Mouse (Mus musculus) right cerebral cortex, postnatal 4 days (tissue): ENCODE results near the gene Maats1.

Experiments
- DNase-seq: peaks from one replicate; pipeline ENCODE4 v3.0.0-alpha.2; 2022

Gene Maats1

DNA sequence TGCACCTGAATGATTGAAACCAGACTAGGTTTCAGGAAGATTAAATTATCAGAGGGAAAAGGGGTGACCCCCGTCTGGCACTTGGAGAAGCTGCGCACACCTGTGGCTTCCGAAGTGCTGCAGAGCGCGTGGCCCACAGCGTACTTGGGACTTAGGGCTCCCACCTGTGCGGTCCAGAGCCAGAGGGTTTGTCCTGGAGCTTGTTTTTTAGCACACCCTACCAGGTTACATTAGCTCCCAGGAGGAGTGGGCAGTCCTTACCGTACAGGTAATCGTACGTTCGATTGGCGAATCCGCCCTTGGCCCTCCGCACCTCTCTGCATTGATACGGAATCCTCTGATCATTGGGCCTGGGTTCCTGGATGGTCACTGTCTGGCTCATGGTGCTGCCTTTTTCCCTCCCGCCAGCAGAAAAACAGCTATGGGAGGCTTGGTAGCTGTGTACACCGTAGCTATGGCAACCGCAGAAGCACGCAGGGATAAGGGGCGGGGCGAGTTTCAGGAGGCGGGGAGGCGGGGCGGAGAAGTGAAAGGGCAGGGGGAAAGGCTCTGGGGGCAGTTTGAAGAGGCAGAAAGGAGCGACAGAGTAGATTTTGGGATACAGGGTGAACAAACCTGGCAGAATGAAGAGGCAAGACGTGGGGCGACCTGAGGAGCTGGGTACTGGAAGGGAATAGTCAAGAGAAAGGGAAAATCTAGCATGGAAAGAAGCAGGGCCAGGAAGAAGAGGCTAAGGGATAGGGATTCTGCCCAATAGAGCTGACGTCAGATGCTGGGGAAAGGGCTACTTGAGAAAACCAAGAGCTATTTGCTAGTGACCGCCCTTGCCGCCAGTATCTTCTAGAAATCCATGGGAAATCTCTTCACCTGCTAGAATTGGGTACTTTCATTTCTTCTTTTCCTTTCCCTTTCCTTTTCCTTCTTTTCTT, at the start of gene Maats1:
Gene Maats1, minus strand, starts transcription at position 748 of the 929 bp plus-strand sequence.
- DNase-seq = peak; percentile 71

- no peak for DNase-seq
These were observed 48.4 kb upstream of the Maats1 start for GRCm38 (mm10) chr16:38390322-38390721.

- no peak for DNase-seq
These were observed 47.4 kb upstream of the Maats1 start for GRCm38 (mm10) chr16:38389284-38389893.

DNA sequence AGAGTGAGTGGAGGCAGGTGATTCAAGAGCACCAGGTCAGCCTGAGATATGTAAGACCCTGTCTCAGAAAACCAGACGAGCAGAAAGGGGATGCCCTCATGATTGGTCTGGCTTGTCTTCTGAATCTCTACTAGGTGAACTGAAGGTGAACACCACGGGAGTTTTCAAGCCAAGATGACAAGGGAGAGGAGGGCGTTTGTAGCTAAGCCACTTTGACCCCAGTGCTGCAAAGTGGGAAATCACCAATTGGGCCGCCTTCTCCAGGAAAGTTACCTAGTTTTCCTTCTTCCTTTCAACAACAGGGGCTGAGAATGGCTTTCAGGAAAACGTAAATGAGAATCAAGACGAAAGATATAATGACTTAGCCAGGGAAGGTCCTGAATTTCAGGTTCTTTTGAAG, 46.8 kb upstream of the Maats1 start:
- DNase-seq = no peak

- DNase-seq = no peak
These were observed 45.4 kb upstream of the Maats1 start for GRCm38 (mm10) chr16:38387389-38387788.

GRCm38 (mm10) chr16:38385700-38386099, 43.8 kb upstream of the Maats1 start:
- DNase-seq = no peak

DNA sequence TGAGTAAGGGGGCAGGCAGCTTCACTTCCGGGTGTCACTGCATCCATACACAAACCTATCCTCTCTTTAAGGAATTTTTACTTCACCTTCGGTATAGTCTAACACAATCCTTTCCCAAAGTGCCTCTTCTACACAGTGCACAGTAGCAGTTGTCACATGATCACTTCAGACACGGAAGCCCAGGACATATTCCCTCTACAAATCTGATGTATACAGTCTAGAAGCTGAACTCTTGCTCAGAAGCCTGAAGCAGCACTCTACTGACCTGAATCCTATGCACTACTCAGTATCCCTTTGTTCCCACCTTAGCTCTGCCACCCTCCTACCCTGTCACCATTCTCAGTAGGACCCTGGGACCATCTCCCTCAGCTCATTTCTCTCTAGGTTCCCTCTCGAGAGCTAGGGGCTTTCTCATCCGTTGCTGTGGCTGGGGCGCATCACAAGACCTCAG, 43.3 kb upstream of the Maats1 start:
- DNase-seq = no peak

- DNase-seq = no peak
These were observed 41.7 kb upstream of the Maats1 start for GRCm38 (mm10) chr16:38383683-38384082.

- no peak for DNase-seq
These were observed 38.0 kb upstream of the Maats1 start for GRCm38 (mm10) chr16:38379926-38380325.

GRCm38 (mm10) chr16:38379493-38379892, 37.5 kb upstream of the Maats1 start:
- DNase-seq = no peak

GRCm38 (mm10) chr16:38379088-38379487, 37.1 kb upstream of the Maats1 start:
- DNase-seq = no peak

GRCm38 (mm10) chr16:38378591-38378990, 36.6 kb upstream of the Maats1 start:
- no peak for DNase-seq

DNA sequence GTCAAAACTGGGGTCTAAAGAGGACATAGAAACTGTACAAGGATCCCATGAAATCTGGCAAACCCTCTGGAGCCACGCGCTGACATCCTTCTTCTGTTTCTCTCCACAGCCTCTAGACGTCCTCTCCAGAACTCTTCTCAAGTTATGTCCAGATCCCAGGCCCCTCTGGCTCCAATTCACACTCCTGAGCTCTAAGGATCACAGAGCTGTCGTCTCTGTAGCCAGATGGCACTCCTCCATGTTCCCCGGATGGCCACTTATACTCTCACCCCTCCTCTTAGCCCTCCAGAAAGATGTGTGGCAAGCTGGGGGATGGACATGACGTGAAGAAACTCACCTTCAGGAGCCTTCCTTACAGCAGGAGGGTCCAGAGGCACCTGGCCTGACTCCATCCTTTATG, 35.6 kb upstream of the Maats1 start:
- no peak for DNase-seq

DNA sequence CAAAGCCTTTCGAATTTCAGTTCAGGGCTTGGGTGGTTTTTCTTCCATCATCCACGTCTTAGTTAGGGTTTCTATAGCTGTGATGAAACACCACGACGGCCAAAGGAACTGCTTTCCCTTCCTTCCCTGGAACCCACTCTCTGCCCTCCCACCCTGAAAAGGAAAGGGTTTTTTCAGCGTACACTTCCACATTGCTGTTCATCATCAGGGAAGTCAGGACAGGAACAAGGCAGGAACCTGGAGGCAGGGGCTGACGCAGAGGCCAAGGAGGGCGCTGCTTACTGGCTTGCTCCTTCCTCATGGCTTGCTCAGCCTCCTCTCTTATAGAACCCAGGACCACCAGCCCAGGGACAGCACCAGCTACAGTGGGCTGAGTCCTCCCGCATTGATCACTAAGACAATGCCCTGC, 34.9 kb upstream of the Maats1 start:
- DNase-seq = no peak

DNA sequence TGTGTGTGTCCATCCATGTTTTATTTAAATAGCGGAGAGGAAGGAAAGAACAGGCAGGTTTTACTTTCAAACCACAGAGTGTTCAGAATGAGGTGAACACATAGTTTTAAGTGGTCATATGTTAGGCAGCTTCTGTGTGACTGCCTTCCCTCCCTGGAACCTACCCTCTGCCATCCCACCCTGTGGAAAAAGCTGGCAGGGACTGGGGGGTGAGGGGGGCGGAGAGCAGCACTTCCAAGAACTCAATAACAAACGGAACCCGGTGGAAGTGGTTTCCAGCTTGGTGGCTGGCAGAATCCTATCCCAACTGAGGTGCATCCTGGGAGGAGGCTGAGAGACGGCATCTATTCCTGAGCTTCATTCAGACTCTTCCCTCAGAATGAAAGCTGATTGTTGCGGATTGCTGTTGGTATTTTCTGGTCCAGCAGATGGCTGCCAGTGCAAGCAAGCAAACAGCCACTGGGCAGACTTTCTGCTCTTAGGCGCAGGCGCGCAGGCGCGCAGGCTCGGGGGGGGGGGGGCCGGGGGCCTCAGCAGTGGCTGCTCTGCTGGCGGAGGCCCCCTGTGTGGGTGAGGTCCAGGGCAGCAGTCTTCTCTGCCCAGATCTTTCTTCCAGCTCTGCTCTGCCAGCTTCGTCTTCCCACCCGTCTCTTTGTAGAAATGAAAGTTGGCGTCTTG, 34.4 kb upstream of the Maats1 start:
- peak; percentile 49 for DNase-seq

GRCm38 (mm10) chr16:38375182-38375581, 33.2 kb upstream of the Maats1 start:
- no peak for DNase-seq

DNA sequence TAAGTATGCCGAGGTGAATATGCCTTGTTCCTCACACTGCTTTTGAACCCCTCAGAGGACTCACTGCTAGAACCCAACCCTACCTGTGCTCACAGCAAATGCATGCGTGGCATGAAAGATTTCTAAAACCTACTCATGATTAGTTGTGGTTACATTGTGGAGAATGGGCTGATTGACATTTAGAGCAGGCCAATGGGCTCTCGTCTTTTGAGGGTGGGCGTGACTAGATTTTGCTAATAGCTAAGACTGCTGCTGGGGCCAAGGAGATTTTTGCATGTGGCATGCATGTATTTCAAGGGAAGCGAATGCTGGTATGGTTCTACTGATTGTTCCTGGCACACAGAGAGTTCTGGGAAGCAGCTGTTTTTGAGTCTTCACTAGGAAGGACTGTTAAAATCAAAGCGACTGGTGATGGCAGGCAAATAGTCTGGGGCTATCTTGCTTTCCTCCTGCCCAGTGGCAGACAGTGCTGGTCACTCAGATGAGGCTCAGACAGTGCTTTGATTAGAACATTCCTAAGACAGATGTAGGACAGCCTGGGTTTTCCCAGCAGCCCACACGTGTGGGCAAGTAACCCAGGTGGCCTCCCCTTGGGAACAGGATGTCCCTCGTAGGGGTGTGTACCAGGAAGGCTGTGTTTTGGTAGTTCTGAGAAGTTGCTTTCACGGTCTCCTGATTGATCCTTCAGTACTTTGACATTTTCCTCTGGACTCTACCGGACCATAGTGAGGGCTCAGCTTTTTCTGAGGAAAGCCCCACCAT, 32.6 kb upstream of the Maats1 start:
- no peak for DNase-seq

GRCm38 (mm10) chr16:38373941-38374340, 32.0 kb upstream of the Maats1 start:
- no peak for DNase-seq

- no peak for DNase-seq
These were observed 31.5 kb upstream of the Maats1 start for GRCm38 (mm10) chr16:38373439-38373838.

DNA sequence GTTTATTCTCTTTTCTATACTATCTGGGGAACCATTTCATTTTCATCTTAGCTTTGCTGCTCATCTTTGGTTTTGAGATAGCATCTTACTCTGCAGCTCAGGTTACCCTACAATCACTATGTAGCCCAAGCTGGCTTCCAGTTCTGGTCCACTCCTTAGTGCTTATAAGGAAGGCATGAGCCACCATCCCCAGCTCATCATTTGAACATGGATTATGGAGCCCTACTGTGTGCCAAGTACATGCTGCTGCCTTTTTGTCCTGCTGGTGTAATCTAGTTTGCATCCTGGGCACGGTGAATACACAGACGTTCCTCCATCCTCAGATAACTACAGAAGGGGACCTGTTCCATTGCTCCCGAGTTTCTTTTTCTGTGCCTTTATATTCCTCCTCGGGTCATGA, 30.9 kb upstream of the Maats1 start:
- no peak for DNase-seq

- no peak for DNase-seq
These were observed 29.9 kb upstream of the Maats1 start for GRCm38 (mm10) chr16:38371705-38372296.

DNA sequence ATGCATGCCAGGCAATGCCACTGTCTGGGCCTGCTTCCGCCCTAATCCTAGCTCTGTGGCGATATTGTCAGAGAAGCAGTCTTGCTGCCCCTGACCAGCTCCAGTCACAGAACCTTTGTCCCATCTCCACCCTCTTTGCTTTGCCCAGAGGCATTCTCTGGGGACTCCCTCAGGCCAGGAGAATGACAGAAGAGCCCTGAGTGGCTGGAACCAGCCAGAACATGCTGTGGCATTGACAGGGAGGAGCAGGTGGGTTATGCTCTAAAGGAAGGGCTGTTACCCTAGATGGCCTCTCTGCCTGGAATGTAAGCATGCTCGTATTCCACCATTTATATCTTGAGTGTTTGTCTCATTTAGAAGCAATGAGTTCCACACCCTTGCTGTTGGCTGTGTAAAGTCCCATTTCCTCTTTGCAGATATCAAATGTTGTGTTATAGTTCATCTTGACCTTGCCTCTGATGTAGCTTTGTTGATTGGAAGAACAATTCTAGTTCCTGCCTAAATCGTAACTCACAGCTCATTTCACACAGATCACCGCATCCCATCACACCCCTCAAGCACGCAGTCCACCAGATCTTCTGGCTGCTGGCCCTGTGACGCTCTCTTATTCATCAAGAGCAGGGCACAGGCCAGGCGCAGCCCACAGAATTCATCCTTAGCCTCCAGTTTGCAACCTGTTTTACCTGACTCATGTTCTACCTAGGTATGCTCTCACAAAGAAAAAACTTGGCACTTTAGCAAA, 28.9 kb upstream of the Maats1 start:
- no peak for DNase-seq
